1 mouse cellular context compared by ENCODE assay signal in genomic region chr10:77652046-77652445, GRCm38 (mm10).
TF ChIP-seq lines count a peak whose summit lies in the region.

No protein-coding gene starts in this region.

TF ChIP-seq in MEL, 35 proteins besides CTCF, POLR2A, EP300 and RAD21:
- TF ChIP-seq MYB (IDR thresholded peaks at IDR 0.05; ENCODE audit: low read depth, low read length) = no peak
- TF ChIP-seq BHLHE40 (IDR thresholded peaks at IDR 0.05; ENCODE audit: borderline replicate concordance, low read depth, low read length) = no peak
- no peak for TF ChIP-seq ETS1 (IDR thresholded peaks at IDR 0.05; ENCODE audit: low read depth, low read length)
- no peak for TF ChIP-seq ZC3H11A (IDR thresholded peaks at IDR 0.05; ENCODE audit: low read depth, low read length)
- no peak for TF ChIP-seq ZMIZ1 (IDR thresholded peaks at IDR 0.05; ENCODE audit: low read depth, low read length)
- TF ChIP-seq ZKSCAN1 (IDR thresholded peaks at IDR 0.05; ENCODE audit: low read depth, low read length) = no peak
- no peak for TF ChIP-seq USF2 (IDR thresholded peaks at IDR 0.05; ENCODE audit: borderline replicate concordance in 1 of 2, insufficient read depth in 1 of 2, low read depth in 1 of 2, low read length in 2 of 2)
